Mouse (Mus musculus): ENCODE results near the gene Wdfy3.

GRCm38 (mm10) chr5:101847323-101847722 is 222.4 kb downstream of the Wdfy3 start:
- TF ChIP-seq POLR2A (IDR thresholded peaks at IDR 0.05; ENCODE audit: borderline replicate concordance, extremely low read depth, insufficient read depth, insufficient read length, poor library complexity, severe bottlenecking) (no peak), CTCF (IDR thresholded peaks at IDR 0.05; ENCODE audit: borderline replicate concordance, extremely low read depth, insufficient read depth, insufficient read length) (no peak)

Data from brain, embryonic 14.5 days (tissue).